Mouse (Mus musculus) liver, postnatal 0 days (tissue): ENCODE data around the gene Arpp21. TPM values are rescaled to one million over a fixed set of nuclear protein-coding genes. Genes with fewer than 3 reads are reported as not detected.

Source experiments
- ATAC-seq: fragments of 200-750 bp; cut with Nextera tagmentation; 2 replicates; pipeline ENCODE4 v1.8.0; 2017; ENCODE audit warnings: mild to moderate bottlenecking, moderate library complexity
- DNase-seq: peaks from one replicate; pipeline ENCODE4 v3.0.0-alpha.2; 2016
- H3K27ac ChIP-seq: fragments of 300-500 bp; sonication (generic); 2 replicates; pipeline ENCODE4 v1.5.1; 2014; ENCODE audit warnings: antibody characterized with exemption, moderate library complexity, mild to moderate bottlenecking, low read depth
- H3K27me3 ChIP-seq: fragments of 300-500 bp; sonication (generic); 2 replicates; pipeline ENCODE4 v1.6.1; 2014; ENCODE audit warnings: low read length, control low read depth, mixed read lengths; ENCODE audit not compliant: insufficient read depth
- H3K36me3 ChIP-seq: fragments of 300-500 bp; sonication (generic); replicated peaks from 2 replicates; pipeline ENCODE4 v1.6.1; 2014; ENCODE audit warnings: mild to moderate bottlenecking, control low read depth, low read length, moderate library complexity, mixed read lengths; ENCODE audit not compliant: insufficient read depth
- H3K4me1 ChIP-seq: fragments of 300-500 bp; sonication (generic); 2 replicates; pipeline ENCODE4 v1.6.1; 2014; ENCODE audit warnings: antibody characterized with exemption, mild to moderate bottlenecking, control low read depth; ENCODE audit not compliant: insufficient read depth
- H3K4me2 ChIP-seq: fragments of 300-500 bp; sonication (generic); 2 replicates; pipeline ENCODE4 v1.6.1; 2014; ENCODE audit warnings: low read depth, mild to moderate bottlenecking, low read length, moderate library complexity, mixed read lengths
- H3K4me3 ChIP-seq: fragments of 300-500 bp; sonication (generic); 2 replicates; pipeline ENCODE4 v1.5.1; 2014; ENCODE audit warnings: low read depth, low read length
- H3K9ac ChIP-seq: fragments of 300-500 bp; sonication (generic); replicated peaks from 2 replicates; pipeline ENCODE4 v1.6.1; 2014; ENCODE audit warnings: mild to moderate bottlenecking, moderate library complexity
- H3K9me3 ChIP-seq: fragments of 300-500 bp; sonication (generic); 2 replicates; pipeline ENCODE4 v1.6.1; 2016; ENCODE audit warnings: mild to moderate bottlenecking, control low read depth, low read length, mixed read lengths
- CTCF ChIP-seq: sonication (generic); IDR thresholded peaks from 2 replicates; pipeline ENCODE4 v1.5.1; 2016; ENCODE audit warnings: antibody characterized with exemption, low read depth
- EP300 ChIP-seq: IDR thresholded peaks from 2 replicates; pipeline ENCODE4 v1.6.1; 2016; ENCODE audit warnings: antibody characterized with exemption, low read depth, mild to moderate bottlenecking
- WGBS: fragments of 180-500 bp; shearing (Covaris S2); extraction: QIAGEN DNeasy Blood & Tissue Kit; methylation state at CpG from one replicate; pipeline ENCODE4 v1.1.7; 2014; ENCODE audit not compliant: insufficient replicate concordance; 5-methylcytosine and 5-hydroxymethylcytosine counted together
- polyA plus RNA-seq: library from polyadenylated mRNA; unstranded; fragments of >200 nt; fragmentation: Nextera tagmentation; extraction: Ambion mirVana; gene quantifications from 2 replicates; pipeline ENCODE4 v1.2.1, GENCODE M21; 2015

Arpp21 gene
- polyA plus RNA-seq, 1 experiment from 2014 or later: 0.74 TPM

DNA sequence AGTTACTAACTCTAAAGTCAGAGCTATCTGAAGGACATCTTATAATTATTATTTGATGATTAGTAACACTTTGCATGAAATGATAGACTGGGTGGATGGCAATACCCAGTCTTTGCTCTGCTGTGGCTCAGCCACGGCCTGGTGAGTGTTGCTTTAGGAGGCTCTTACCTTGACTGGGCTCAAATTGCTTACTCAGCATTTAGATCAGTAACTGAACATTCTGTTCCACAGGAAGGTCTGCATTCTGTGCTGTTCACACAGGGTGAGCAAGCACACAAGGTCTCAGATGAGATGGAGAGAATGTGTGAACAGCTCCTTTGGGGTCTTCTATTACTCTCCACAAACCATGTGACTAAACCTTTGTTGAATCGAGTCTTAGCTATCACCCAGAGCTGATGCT is 11.4 kb upstream of the Arpp21 start:
- ATAC-seq: no peak
- WGBS: 63% methylated on average over 2 of the region's 2 CpGs

GRCm38 (mm10) chr9:112238168-112238567 is 2.4 kb upstream of the Arpp21 start:
- Histone ChIP-seq H3K9ac (no peak overlapping the region), H3K36me3 (no peaks in the 10 kb centered on the region), H3K4me3 (no peak overlapping the region), H3K4me1 (no peaks in the 10 kb centered on the region), H3K27me3 (peaks cover 30% of the 10 kb centered on the region), H3K9me3 (no peaks in the 10 kb centered on the region), H3K4me2 (no peak overlapping the region), H3K27ac (no peak overlapping the region)
- no peak for ATAC-seq
- 74% methylated on average over 9 of the region's 9 CpGs for WGBS
- DNase-seq: no peak
- TF ChIP-seq CTCF (no peak), EP300 (no peak)

More for the DNA sequence above, 11.4 kb upstream of the Arpp21 start:
- Histone ChIP-seq H3K4me2 (no peak overlapping the region), H3K4me3 (no peak overlapping the region), H3K27ac (no peak overlapping the region), H3K36me3 (no peaks in the 10 kb centered on the region), H3K9me3 (no peaks in the 10 kb centered on the region), H3K27me3 (no peaks in the 10 kb centered on the region), H3K4me1 (no peaks in the 10 kb centered on the region), H3K9ac (no peak overlapping the region)
- DNase-seq: no peak
- TF ChIP-seq CTCF (no peak), EP300 (no peak)

DNA sequence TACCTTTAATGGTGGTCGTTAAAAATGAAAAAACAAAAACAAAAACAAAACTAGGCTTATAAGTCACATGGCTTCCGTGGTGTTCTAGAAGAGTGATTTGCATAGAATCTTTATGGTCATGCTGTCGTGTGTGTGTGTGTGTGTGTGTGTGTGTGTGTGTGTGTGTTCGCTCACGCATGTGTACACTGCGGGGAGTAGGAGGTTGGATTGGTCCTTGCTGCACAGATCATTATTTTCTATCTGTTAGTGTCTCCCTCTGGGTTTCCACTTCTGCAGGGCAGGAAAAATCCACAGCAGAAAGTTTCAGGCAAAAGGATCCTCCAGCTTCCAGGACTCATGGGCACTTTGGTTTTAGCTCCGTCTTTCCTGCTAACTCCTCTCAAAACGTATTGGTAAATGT is 813 bp upstream of the Arpp21 start:
- WGBS: 73% methylated on average over 8 of the region's 8 CpGs
- TF ChIP-seq EP300 (no peak), CTCF (no peak)
- no peaks in the 10 kb centered on the region for H3K36me3 ChIP-seq
- H3K4me1 ChIP-seq: no peaks in the 10 kb centered on the region
- H3K9ac ChIP-seq: no peak overlapping the region
- H3K4me3 ChIP-seq: no peak overlapping the region
- H3K27ac ChIP-seq: no peak overlapping the region
- DNase-seq (no peak), ATAC-seq (no peak)
- H3K27me3 ChIP-seq: peaks cover 31% of the 10 kb centered on the region
- H3K9me3 ChIP-seq: no peaks in the 10 kb centered on the region
- no peak overlapping the region for H3K4me2 ChIP-seq

DNA sequence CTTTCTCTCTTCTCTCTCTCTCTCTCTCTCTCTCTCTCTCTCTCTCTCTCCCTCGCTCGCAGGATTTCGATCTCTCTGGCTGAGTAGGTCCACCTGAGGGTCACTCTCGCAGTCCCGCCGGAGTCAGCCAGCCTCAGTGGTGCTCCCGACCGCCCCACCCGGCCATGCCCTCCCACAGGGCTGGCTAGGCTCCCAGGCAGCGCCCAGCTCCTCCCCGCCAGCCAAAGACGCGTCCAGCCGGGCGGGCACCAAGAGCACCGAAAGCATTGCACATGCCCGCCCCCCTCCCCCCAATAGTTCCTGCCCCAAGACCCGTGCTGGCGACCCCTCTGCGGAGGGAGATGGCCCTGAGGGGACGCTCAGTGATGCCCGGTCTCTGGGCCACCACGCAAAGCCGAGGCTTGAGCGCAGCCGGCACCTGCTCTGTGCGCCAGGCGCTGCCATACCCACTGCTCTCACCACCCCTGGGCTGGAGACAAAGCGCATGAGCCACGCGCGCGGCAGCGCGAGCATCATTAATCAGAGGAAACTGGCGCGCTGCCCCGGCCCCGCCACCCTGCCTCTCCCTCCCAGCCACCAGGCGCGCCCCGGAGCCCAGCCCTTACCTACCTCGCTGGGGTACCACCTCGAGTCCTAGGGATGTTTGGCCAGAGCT is 570 bp downstream of the Arpp21 start:
- no peaks in the 10 kb centered on the region for H3K9me3 ChIP-seq
- peak overlapping the region; percentile 63 for H3K4me2 ChIP-seq
- ATAC-seq (peak; percentile 27; the same call in 1 of the 2 replicates), DNase-seq (peak; percentile 21)
- no peak overlapping the region for H3K9ac ChIP-seq
- H3K36me3 ChIP-seq: no peaks in the 10 kb centered on the region
- no peak for TF ChIP-seq EP300
- TF ChIP-seq CTCF: no peak
- peaks cover 31% of the 10 kb centered on the region for H3K27me3 ChIP-seq
- WGBS: under 1% methylated on average over 44 of the region's 44 CpGs
- H3K27ac ChIP-seq: no peak overlapping the region
- H3K4me1 ChIP-seq: no peaks in the 10 kb centered on the region
- peak overlapping the region; percentile 26 for H3K4me3 ChIP-seq

GRCm38 (mm10) chr9:112234505-112235024 is 1.2 kb downstream of the Arpp21 start:
- H3K4me3 ChIP-seq: peak overlapping the region; percentile 26
- no peaks in the 10 kb centered on the region for H3K9me3 ChIP-seq
- H3K27me3 ChIP-seq: peaks cover 31% of the 10 kb centered on the region
- peak overlapping the region; percentile 63 for H3K4me2 ChIP-seq
- no peaks in the 10 kb centered on the region for H3K36me3 ChIP-seq
- H3K27ac ChIP-seq: no peak overlapping the region
- ATAC-seq: no peak
- no peak for TF ChIP-seq CTCF
- TF ChIP-seq EP300: no peak
- WGBS: 1% methylated on average over 24 of the region's 24 CpGs
- H3K9ac ChIP-seq: no peak overlapping the region
- H3K4me1 ChIP-seq: no peaks in the 10 kb centered on the region
- DNase-seq: no peak

DNA sequence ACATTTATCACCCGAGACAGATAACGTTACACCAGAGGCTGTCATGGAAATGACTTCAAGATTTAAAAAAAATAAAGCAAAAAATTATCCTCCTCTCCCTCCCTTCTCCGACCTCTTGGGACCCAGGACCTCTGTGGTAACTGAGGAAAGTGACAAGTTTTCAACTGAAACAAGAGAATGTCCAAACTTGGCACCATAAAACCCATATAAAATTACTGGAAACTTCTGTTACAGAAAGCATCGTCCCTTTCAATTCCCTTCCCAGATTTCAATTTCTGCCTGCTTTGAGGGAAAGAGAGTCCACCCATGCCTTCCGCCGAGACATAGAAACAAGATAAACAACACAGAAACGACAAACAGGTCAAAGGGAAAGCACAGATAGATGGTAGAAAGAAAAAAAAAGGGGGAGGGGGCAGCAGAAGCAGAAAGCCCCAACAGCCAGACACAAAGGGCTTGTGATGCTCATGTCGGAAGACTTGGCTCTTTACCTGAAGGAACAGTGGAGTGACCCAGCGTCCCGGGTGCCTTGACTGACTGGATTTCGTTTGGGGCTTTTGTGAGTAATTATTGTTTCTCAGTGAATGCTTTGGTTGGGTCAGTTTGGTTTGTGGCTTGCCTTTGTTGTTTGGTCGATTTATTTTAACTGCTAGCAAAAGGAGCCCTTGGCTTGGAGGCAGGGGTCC is 1.8 kb downstream of the Arpp21 start:
- H3K36me3 ChIP-seq: no peaks in the 10 kb centered on the region
- DNase-seq: no peak
- H3K9ac ChIP-seq: no peak overlapping the region
- TF ChIP-seq EP300 (no peak), CTCF (no peak)
- WGBS: 17% methylated on average over 12 of the region's 12 CpGs
- H3K4me1 ChIP-seq: no peaks in the 10 kb centered on the region
- no peak overlapping the region for H3K27ac ChIP-seq
- H3K27me3 ChIP-seq: peaks cover 31% of the 10 kb centered on the region
- peak overlapping the region; percentile 26; the same call in 1 of the 2 replicates for H3K4me3 ChIP-seq
- peak overlapping the region; percentile 63 for H3K4me2 ChIP-seq
- H3K9me3 ChIP-seq: no peaks in the 10 kb centered on the region
- no peak for ATAC-seq
